Mouse (Mus musculus): ENCODE measurements around the gene Olfr739. TPM values are rescaled to one million over a fixed set of nuclear protein-coding genes. Genes with fewer than 3 reads are reported as not detected.

Gene Olfr739
- not detected in 4 replicates for total RNA-seq (2023; ENCODE audit: inconsistent age)

DNA sequence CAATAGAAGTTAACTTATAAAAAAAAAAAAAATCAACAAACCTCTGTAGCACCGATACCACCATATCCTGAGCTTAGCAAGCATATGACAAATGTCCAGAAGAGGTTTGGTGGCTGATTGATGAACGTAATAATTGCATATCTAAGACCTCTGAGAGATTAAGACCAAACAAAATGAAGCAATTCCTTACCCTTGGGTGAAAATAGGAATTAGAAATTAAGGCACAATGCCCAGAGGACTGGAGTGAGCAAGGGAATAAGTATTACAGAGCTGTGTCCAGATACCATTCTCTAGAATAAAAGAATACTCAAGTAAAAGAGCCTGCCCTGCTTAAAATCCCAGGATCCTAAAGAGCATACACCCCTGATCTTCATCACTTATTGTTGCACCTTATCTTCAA lies at the start of gene Olfr739:
Gene Olfr739, plus strand, starts transcription at position 301 of the 400 bp plus-strand sequence.

DNA sequence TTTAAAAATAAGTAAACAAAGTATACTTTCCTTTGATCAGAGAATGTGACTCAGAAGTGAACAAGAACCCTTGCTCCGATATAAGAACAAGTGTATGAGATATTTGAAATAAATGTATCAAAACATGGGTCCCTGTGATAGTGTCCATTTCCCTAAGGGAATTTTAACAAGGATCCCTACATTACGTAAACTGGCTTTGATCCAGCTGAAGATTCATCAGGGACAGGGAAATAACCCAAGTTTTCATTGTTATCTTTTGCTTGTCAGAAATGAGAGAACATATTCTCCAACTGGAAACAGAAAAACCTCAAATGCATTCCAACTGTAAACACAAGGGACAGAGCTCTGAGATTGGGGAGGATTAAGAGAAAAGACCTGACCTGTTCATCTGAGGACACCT lies 37.6 kb upstream of the Olfr739 start, which contains the start of gene Olfr736:
Gene Olfr736, plus strand, starts transcription at position 301 of the 400 bp plus-strand sequence.

GRCm38 (mm10) chr14:50407268-50407667 lies 11.2 kb upstream of the Olfr739 start, which contains the start of gene Olfr738:
Gene Olfr738 (plus strand): TSS chr14:50407568.

GRCm38 (mm10) chr14:50445245-50445644 lies 26.8 kb downstream of the Olfr739 start, which contains the start of gene Olfr740:
Gene Olfr740 (plus strand): TSS chr14:50445545.

GRCm38 (mm10) chr14:50472438-50472837 lies 54.0 kb downstream of the Olfr739 start, which contains the start of gene Olfr741:
Gene Olfr741 (plus strand): TSS chr14:50472738.

Other genes starting within 250 kb of the Olfr739 start
- gene Olfr730, start 230.4 kb upstream of the Olfr739 start, total RNA-seq (2023; ENCODE audit: inconsistent age), result not detected in 4 replicates
- not detected in 4 replicates for gene Olfr731, start 176.8 kb upstream of the Olfr739 start, total RNA-seq (2023; ENCODE audit: inconsistent age)
- gene Olfr732, start 134.4 kb upstream of the Olfr739 start, total RNA-seq (2023; ENCODE audit: inconsistent age), result not detected in 4 replicates
- not detected in 4 replicates for gene Olfr733, start 117.1 kb upstream of the Olfr739 start, total RNA-seq (2023; ENCODE audit: inconsistent age)
- gene Olfr734, start 91.9 kb upstream of the Olfr739 start, total RNA-seq (2023; ENCODE audit: inconsistent age), result not detected in 4 replicates
- gene Olfr735, start 69.8 kb upstream of the Olfr739 start, total RNA-seq (2023; ENCODE audit: inconsistent age), result not detected in 4 replicates
- gene Tlr11, start 60.7 kb upstream of the Olfr739 start, total RNA-seq (2023; ENCODE audit: inconsistent age), result 0.22 TPM in 1 of 4 replicates, not detected in the others
- gene Olfr736, start 37.5 kb upstream of the Olfr739 start, total RNA-seq (2023; ENCODE audit: inconsistent age), result not detected in 4 replicates
- not detected in 4 replicates for gene Olfr738, start 11.1 kb upstream of the Olfr739 start, total RNA-seq (2023; ENCODE audit: inconsistent age)
- gene Olfr740, start 26.9 kb downstream of the Olfr739 start, total RNA-seq (2023; ENCODE audit: inconsistent age), result not detected in 4 replicates
- gene Olfr741, start 54.1 kb downstream of the Olfr739 start, total RNA-seq (2023; ENCODE audit: inconsistent age), result not detected in 4 replicates
- gene Olfr742, start 85.0 kb downstream of the Olfr739 start, total RNA-seq (2023; ENCODE audit: inconsistent age), result not detected in 4 replicates
- not detected in 4 replicates for gene Olfr743, start 103.2 kb downstream of the Olfr739 start, total RNA-seq (2023; ENCODE audit: inconsistent age)
- not detected in 4 replicates for gene Olfr744, start 196.3 kb downstream of the Olfr739 start, total RNA-seq (2023; ENCODE audit: inconsistent age)
- not detected in 4 replicates for gene Olfr745, start 220.8 kb downstream of the Olfr739 start, total RNA-seq (2023; ENCODE audit: inconsistent age)
- gene Olfr746, start 228.5 kb downstream of the Olfr739 start, total RNA-seq (2023; ENCODE audit: inconsistent age), result not detected in 4 replicates